Mouse (Mus musculus): ENCODE results near the gene Dnm3. TPM values are rescaled to one million over a fixed set of nuclear protein-coding genes. Genes with fewer than 3 reads are reported as not detected.

Gene Dnm3
- total RNA-seq, 2 experiments from 2014 or later: 0.15 TPM; not detected in 1

GRCm38 (mm10) chr1:162215743-162216142 is 262.1 kb downstream of the Dnm3 start:
- no peak for ATAC-seq (ENCODE audit: poor library complexity, severe bottlenecking)

- ATAC-seq (ENCODE audit: poor library complexity, severe bottlenecking): no peak
These were observed 264.8 kb downstream of the Dnm3 start for GRCm38 (mm10) chr1:162213066-162213465.

GRCm38 (mm10) chr1:162210529-162210928 is 267.3 kb downstream of the Dnm3 start:
- ATAC-seq (ENCODE audit: poor library complexity, severe bottlenecking): no peak

GRCm38 (mm10) chr1:162209487-162210149 is 268.2 kb downstream of the Dnm3 start:
- ATAC-seq (ENCODE audit: poor library complexity, severe bottlenecking): no peak

GRCm38 (mm10) chr1:162209010-162209409 is 268.8 kb downstream of the Dnm3 start:
- no peak for ATAC-seq (ENCODE audit: poor library complexity, severe bottlenecking)

GRCm38 (mm10) chr1:162207708-162208043 is 270.2 kb downstream of the Dnm3 start:
- ATAC-seq (ENCODE audit: poor library complexity, severe bottlenecking): no peak

- peak; percentile 84 for ATAC-seq (ENCODE audit: poor library complexity, severe bottlenecking)
These were observed 270.7 kb downstream of the Dnm3 start for GRCm38 (mm10) chr1:162206998-162207707.

- ATAC-seq (ENCODE audit: poor library complexity, severe bottlenecking): no peak
These were observed 275.1 kb downstream of the Dnm3 start for GRCm38 (mm10) chr1:162202465-162203348.

- no peak for ATAC-seq (ENCODE audit: poor library complexity, severe bottlenecking)
These were observed 277.4 kb downstream of the Dnm3 start for GRCm38 (mm10) chr1:162200446-162200845.

- ATAC-seq (ENCODE audit: poor library complexity, severe bottlenecking): no peak
These were observed 280.8 kb downstream of the Dnm3 start for GRCm38 (mm10) chr1:162196812-162197680.

- ATAC-seq (ENCODE audit: poor library complexity, severe bottlenecking): no peak
These were observed 289.1 kb downstream of the Dnm3 start for GRCm38 (mm10) chr1:162188744-162189143.

GRCm38 (mm10) chr1:162187352-162188120 is 290.3 kb downstream of the Dnm3 start:
- ATAC-seq (ENCODE audit: poor library complexity, severe bottlenecking): no peak

GRCm38 (mm10) chr1:162186470-162187351 is 291.1 kb downstream of the Dnm3 start:
- peak; percentile 55; the same call in 1 of the 2 replicates for ATAC-seq (ENCODE audit: poor library complexity, severe bottlenecking)

- ATAC-seq (ENCODE audit: poor library complexity, severe bottlenecking): no peak
These were observed 293.7 kb downstream of the Dnm3 start for GRCm38 (mm10) chr1:162184003-162184748.

GRCm38 (mm10) chr1:162183438-162183837 is 294.4 kb downstream of the Dnm3 start:
- no peak for ATAC-seq (ENCODE audit: poor library complexity, severe bottlenecking)

- 0 out of 2 replicates have a peak, but pooled peaks have one; percentile 37 for ATAC-seq (ENCODE audit: poor library complexity, severe bottlenecking)
These were observed 296.5 kb downstream of the Dnm3 start for GRCm38 (mm10) chr1:162181187-162181975.

GRCm38 (mm10) chr1:162180451-162180850 is 297.4 kb downstream of the Dnm3 start:
- no peak for ATAC-seq (ENCODE audit: poor library complexity, severe bottlenecking)
